Comparison of ENCODE assay signal across 9 mouse cellular contexts in genomic region chr16:84135651-84136200, GRCm38 (mm10).
DNase-seq lines count a peak whose midpoint lies in the region; ATAC-seq and TF ChIP-seq lines count a peak whose summit lies in the region.
"Had no signal": no experiment of that assay in that cellular context is flagged by ENCODE, and none has a peak within 500 bp of the region (broad histone marks: within the 10 kb centered on the region; RNA-seq: fewer than 3 reads in every experiment).

No protein-coding gene starts in this region.

- H3K36me3 ChIP-seq in forebrain, embryonic 15.5 days = no peaks in the 10 kb centered on the region
- H3K36me3 ChIP-seq: heart, embryonic 15.5 days had no signal

- H3K9me3 ChIP-seq in forebrain, embryonic 15.5 days = no peaks in the 10 kb centered on the region
- H3K9me3 ChIP-seq: heart, embryonic 15.5 days had no signal

- ATAC-seq in forebrain, embryonic 15.5 days (replicated peaks) = peak; percentile 89

- peak; percentile 14; the same call in 1 of the 2 replicates for TF ChIP-seq CTCF in gastrocnemius, adult 2 months (IDR thresholded peaks at IDR 0.05)

- H3K4me2 ChIP-seq in forebrain, embryonic 15.5 days (replicated peaks) = no peak overlapping the region
- H3K4me2 ChIP-seq: heart, embryonic 15.5 days had no signal

- H3K9ac ChIP-seq in forebrain, embryonic 15.5 days (replicated peaks) = no peak overlapping the region
- H3K9ac ChIP-seq: heart, embryonic 15.5 days had no signal

- H3K4me3 ChIP-seq in gastrocnemius, adult 2 months = no peak overlapping the region
- H3K4me3 ChIP-seq in forebrain, embryonic 15.5 days = no peak overlapping the region
- H3K4me3 ChIP-seq: heart, embryonic 15.5 days had no signal

- no peaks in the 10 kb centered on the region for H3K27me3 ChIP-seq in forebrain, embryonic 15.5 days
- H3K27me3 ChIP-seq: heart, embryonic 15.5 days had no signal

- 36% methylated on average over 4 of the region's 4 CpGs for WGBS in forebrain, embryonic 15.5 days

- DNase-seq in gastrocnemius, adult 2 months = no peak
- DNase-seq in gastrocnemius, postnatal 10 days = no peak
- peak; percentile 11 for DNase-seq in ES-CJ7 (ENCODE audit: low read depth, low spot score)
- DNase-seq in left cerebral cortex, postnatal 25 days (ENCODE audit: low spot score in 2 of 2) = peak; percentile 49 to 85
- DNase-seq in heart, adult 18-20 months = no peak
- DNase-seq in heart, adult 11 months = no peak
- no peak for DNase-seq in gastrocnemius, postnatal 25 days

- no peak overlapping the region for H3K27ac ChIP-seq in gastrocnemius, adult 2 months
- no peak overlapping the region for H3K27ac ChIP-seq in forebrain, embryonic 15.5 days (replicated peaks)
- H3K27ac ChIP-seq: heart, embryonic 15.5 days had no signal

- H3K4me1 ChIP-seq in forebrain, embryonic 15.5 days = peaks cover 3% of the 10 kb centered on the region; the same call in 1 of the 2 replicates
- H3K4me1 ChIP-seq: heart, embryonic 15.5 days had no signal

- intact Hi-C loops in gastrocnemius, adult 2 months (cut with DNase I) = no loop called here
- intact Hi-C loops in left cerebral cortex, postnatal 25 days (cut with DNase I) = no loop called here

Comparison
In these comparisons a context has a peak if more than half of its experiments do, and no peak if none do; other contexts are left out.
1. DNase-seq: peak in ES-CJ7 (single experiment) and left cerebral cortex, postnatal 25 days (2 of 2); none in gastrocnemius, adult 2 months (single experiment), gastrocnemius, postnatal 10 days (single experiment), heart, adult 18-20 months (0 of 2), heart, adult 11 months (single experiment) and gastrocnemius, postnatal 25 days (single experiment).